Mouse (Mus musculus) ES-CJ7 (cell line): ENCODE measurements around the gene Dcaf10.

Experiments used
- DNase-seq: peaks from one replicate; pipeline ENCODE4 v3.0.0; 2011; ENCODE audit warnings: low read depth, low spot score

Gene Dcaf10

GRCm38 (mm10) chr4:45419051-45419450, 77.2 kb downstream of the Dcaf10 start:
- peak; percentile 51 for DNase-seq

GRCm38 (mm10) chr4:45420733-45421132, 78.8 kb downstream of the Dcaf10 start:
- no peak for DNase-seq

- peak; percentile 38 for DNase-seq
Observed at GRCm38 (mm10) chr4:45421519-45422260, 79.8 kb downstream of the Dcaf10 start.

- no peak for DNase-seq
Observed at GRCm38 (mm10) chr4:45422640-45423039, 80.7 kb downstream of the Dcaf10 start.

- peak; percentile 80 for DNase-seq
Observed at GRCm38 (mm10) chr4:45423406-45423805, 81.5 kb downstream of the Dcaf10 start.

- DNase-seq: peak; percentile 83
Observed at GRCm38 (mm10) chr4:45426724-45427457, 85.0 kb downstream of the Dcaf10 start.
